Mouse (Mus musculus) kidney, adult 2 months (tissue): ENCODE measurements around the gene Anapc13. TPM values are rescaled to one million over a fixed set of nuclear protein-coding genes. Genes with fewer than 3 reads are reported as not detected.

ENCODE experiments used
- DNase-seq: peaks from one replicate; pipeline ENCODE4 v3.0.0; 2021
- H3K27ac ChIP-seq: fragments of 200-500 bp; 2 replicates; pipeline ENCODE4 v1.5.1; 2012; ENCODE audit warnings: low read depth, low read length, control low read depth, inconsistent platforms; ENCODE audit not compliant: insufficient read depth
- H3K27me3 ChIP-seq: fragments of 200-500 bp; replicated peaks from 2 replicates; pipeline ENCODE4 v1.6.1; 2012; ENCODE audit warnings: mild to moderate bottlenecking, moderate library complexity, low read length, inconsistent platforms; ENCODE audit not compliant: control insufficient read depth, insufficient read depth
- H3K36me3 ChIP-seq: fragments of 200-500 bp; 2 replicates; pipeline ENCODE4 v1.6.1; 2012; ENCODE audit warnings: mild to moderate bottlenecking, moderate library complexity, low read length, inconsistent platforms; ENCODE audit not compliant: control insufficient read depth, insufficient read depth
- H3K4me1 ChIP-seq: fragments of 200-500 bp; 2 replicates; pipeline ENCODE4 v1.6.1; 2011; ENCODE audit warnings: low read length; ENCODE audit not compliant: control insufficient read depth, insufficient read depth
- H3K4me3 ChIP-seq: fragments of 200-500 bp; 2 replicates; pipeline ENCODE4 v1.5.1; 2011; ENCODE audit warnings: mild to moderate bottlenecking, low read depth, low read length, control low read depth; ENCODE audit not compliant: insufficient read depth
- CTCF ChIP-seq: fragments of 200-500 bp; conservative IDR thresholded peaks from 2 replicates; pipeline ENCODE4 v1.5.1; 2011; ENCODE audit warnings: low read depth, mild to moderate bottlenecking, control low read depth, low read length, moderate library complexity, mixed read lengths; ENCODE audit not compliant: insufficient read depth, insufficient read length
- POLR2A ChIP-seq: fragments of 200-500 bp; IDR thresholded peaks from one replicate; pipeline ENCODE4 v1.6.1; 2011; ENCODE audit warnings: low read depth, low read length, control low read depth
- WGBS: fragments of 180-500 bp; shearing (Covaris S2); methylation state at CpG from one replicate; pipeline ENCODE4 v1.1.7; 2018; 5-methylcytosine and 5-hydroxymethylcytosine counted together
- polyA plus RNA-seq: library from polyadenylated mRNA; depleted of rRNA; stranded (reverse); fragments of >200 nt; gene quantifications from 2 replicates; pipeline ENCODE4 v1.2.3, GENCODE M21; 2012

The Anapc13 gene
- polyA plus RNA-seq, 1 experiment: 225 TPM

- Histone ChIP-seq H3K4me1 (peaks cover 4% of the 10 kb centered on the region), H3K4me3 (no peak overlapping the region), H3K36me3 (peaks cover 2% of the 10 kb centered on the region; the same call in 1 of the 2 replicates), H3K27ac (no peak overlapping the region), H3K27me3 (no peaks in the 10 kb centered on the region)
- WGBS: 41% methylated on average over 5 of the region's 5 CpGs
- no peak for DNase-seq
- no peak for TF ChIP-seq CTCF
- TF ChIP-seq POLR2A: no peak
These were observed 4.7 kb upstream of the Anapc13 start for GRCm38 (mm10) chr9:102621385-102621784.

GRCm38 (mm10) chr9:102622192-102622857 lies 3.8 kb upstream of the Anapc13 start:
- Histone ChIP-seq H3K4me1 (peaks cover 9% of the 10 kb centered on the region), H3K4me3 (no peak overlapping the region), H3K36me3 (peaks cover 2% of the 10 kb centered on the region; the same call in 1 of the 2 replicates), H3K27me3 (no peaks in the 10 kb centered on the region), H3K27ac (no peak overlapping the region)
- 36% methylated on average over 5 of the region's 5 CpGs for WGBS
- peak; percentile 70 for DNase-seq
- TF ChIP-seq CTCF: 0 out of 2 replicates have a peak, but pooled peaks have one; percentile 23
- no peak for TF ChIP-seq POLR2A

GRCm38 (mm10) chr9:102622876-102623275 lies 3.2 kb upstream of the Anapc13 start:
- H3K36me3 ChIP-seq: peaks cover 2% of the 10 kb centered on the region; the same call in 1 of the 2 replicates
- no peak for DNase-seq
- no peaks in the 10 kb centered on the region for H3K27me3 ChIP-seq
- peaks cover 13% of the 10 kb centered on the region for H3K4me1 ChIP-seq
- no peak overlapping the region for H3K4me3 ChIP-seq
- WGBS: 70% methylated on average over 6 of the region's 6 CpGs
- TF ChIP-seq CTCF (no peak), POLR2A (no peak)
- no peak overlapping the region for H3K27ac ChIP-seq

GRCm38 (mm10) chr9:102623581-102623980 lies 2.5 kb upstream of the Anapc13 start:
- peaks cover 14% of the 10 kb centered on the region for H3K4me1 ChIP-seq
- DNase-seq: no peak
- 90% methylated on average over 7 of the region's 7 CpGs for WGBS
- no peak overlapping the region for H3K27ac ChIP-seq
- no peak for TF ChIP-seq POLR2A
- no peak for TF ChIP-seq CTCF
- H3K4me3 ChIP-seq: no peak overlapping the region
- H3K27me3 ChIP-seq: no peaks in the 10 kb centered on the region
- H3K36me3 ChIP-seq: peaks cover 2% of the 10 kb centered on the region; the same call in 1 of the 2 replicates

- Histone ChIP-seq H3K27me3 (no peaks in the 10 kb centered on the region), H3K4me1 (peaks cover 14% of the 10 kb centered on the region), H3K36me3 (no peaks in the 10 kb centered on the region), H3K4me3 (peak overlapping the region; percentile 74), H3K27ac (peak overlapping the region; percentile 83)
- TF ChIP-seq POLR2A: no peak
- under 1% methylated on average over 27 of the region's 27 CpGs for WGBS
- DNase-seq: no peak
These were observed 604 bp upstream of the Anapc13 start for GRCm38 (mm10) chr9:102625401-102625982.

- TF ChIP-seq CTCF (no peak), POLR2A (no peak)
- Histone ChIP-seq H3K36me3 (no peaks in the 10 kb centered on the region; the same call in 1 of the 2 replicates), H3K4me1 (peaks cover 14% of the 10 kb centered on the region), H3K27me3 (no peaks in the 10 kb centered on the region), H3K4me3 (peak overlapping the region; percentile 74), H3K27ac (peak overlapping the region; percentile 98)
- WGBS: under 1% methylated on average over 9 of the region's 9 CpGs
- peak; percentile 22 for DNase-seq
These were observed 736 bp downstream of the Anapc13 start for GRCm38 (mm10) chr9:102626839-102627225.

- H3K4me3 ChIP-seq: peak overlapping the region; percentile 74
- peak overlapping the region; percentile 98; the same call in 1 of the 2 replicates for H3K27ac ChIP-seq
- no peaks in the 10 kb centered on the region for H3K27me3 ChIP-seq
- 55% methylated on average over 7 of the region's 7 CpGs for WGBS
- peak; percentile 73 for DNase-seq
- no peaks in the 10 kb centered on the region; the same call in 1 of the 2 replicates for H3K36me3 ChIP-seq
- peaks cover 14% of the 10 kb centered on the region for H3K4me1 ChIP-seq
- TF ChIP-seq POLR2A: no peak
- TF ChIP-seq CTCF: no peak
These were observed 1.3 kb downstream of the Anapc13 start for GRCm38 (mm10) chr9:102627442-102627841.
